Mouse (Mus musculus) layer of hippocampus, adult 2 months (tissue): ENCODE results near the gene Gas2. TPM values are rescaled to one million over a fixed set of nuclear protein-coding genes. Genes with fewer than 3 reads are reported as not detected.
A peak's percentile ranks its signal among the peaks of the same experiment; 100 is the strongest.

ENCODE experiments used
- DNase-seq, 2 experiments: peaks; one replicate each; pipeline ENCODE4 v3.0.0; 2022; ENCODE audit warnings: low spot score in 2 of 2
- H3K27ac ChIP-seq: fragments of 200-600 bp; 2 replicates; pipeline ENCODE4 v1.8.1; 2022
- H3K4me3 ChIP-seq: fragments of 200-600 bp; 2 replicates; pipeline ENCODE4 v1.8.1; 2022; ENCODE audit warnings: mild to moderate bottlenecking
- CTCF ChIP-seq: fragments of 200-600 bp; conservative IDR thresholded peaks from 2 replicates; pipeline ENCODE4 v1.8.1; 2022; ENCODE audit warnings: antibody characterized with exemption, mild to moderate bottlenecking, moderate library complexity
- total RNA-seq, 2 experiments: library from RNA; stranded (reverse); gene quantifications; 2 replicates each; pipeline ENCODE4 v1.2.3; 2021

Gas2 gene
- total RNA-seq, 2 experiments from 2014 or later = 28.2 to 31.0 TPM

GRCm38 (mm10) chr7:51862097-51862492, 280 bp downstream of the Gas2 start, which contains the start of gene Fancf:
Gene Fancf, minus strand, starts transcription at chr7:51862267.
- peak; percentile 96 to 99 for DNase-seq
- H3K27ac ChIP-seq = peak within 1 kb of the TSS; percentile 98
- 0 out of 2 replicates have a peak, but pooled peaks have one; percentile 3 for TF ChIP-seq CTCF
- H3K4me3 ChIP-seq = peak within 1 kb of the TSS; percentile 65

- no peak for DNase-seq
- TF ChIP-seq CTCF = no peak
- Histone ChIP-seq H3K27ac (no peak overlapping the region), H3K4me3 (peak overlapping the region; percentile 65)
These were observed 1.0 kb downstream of the Gas2 start for GRCm38 (mm10) chr7:51862842-51863241.

DNA sequence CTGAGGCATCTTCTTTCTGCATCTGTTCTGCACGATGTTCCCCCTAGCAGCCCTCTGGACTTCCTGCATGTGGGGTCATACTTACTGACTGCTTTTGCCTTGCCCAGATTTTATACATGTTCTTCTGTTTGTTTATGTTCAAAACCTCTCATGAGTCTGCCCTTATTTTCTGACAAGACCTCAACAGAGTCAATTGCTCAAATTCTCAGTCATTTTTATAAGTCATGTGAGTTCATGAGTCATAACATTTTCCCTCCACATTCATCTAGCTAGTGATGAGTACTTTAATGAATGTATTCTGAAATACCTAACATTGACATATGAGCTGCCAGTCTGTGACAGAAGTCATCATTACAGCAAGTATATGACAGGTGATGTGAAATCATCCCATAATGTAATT, 3.5 kb downstream of the Gas2 start:
- H3K4me3 ChIP-seq = no peak overlapping the region

GRCm38 (mm10) chr7:51867983-51868382, 6.2 kb downstream of the Gas2 start:
- peak; percentile 34 for TF ChIP-seq CTCF

More for the DNA sequence above, 3.5 kb downstream of the Gas2 start:
- no peak overlapping the region for H3K27ac ChIP-seq
- TF ChIP-seq CTCF = no peak
- no peak for DNase-seq

DNA sequence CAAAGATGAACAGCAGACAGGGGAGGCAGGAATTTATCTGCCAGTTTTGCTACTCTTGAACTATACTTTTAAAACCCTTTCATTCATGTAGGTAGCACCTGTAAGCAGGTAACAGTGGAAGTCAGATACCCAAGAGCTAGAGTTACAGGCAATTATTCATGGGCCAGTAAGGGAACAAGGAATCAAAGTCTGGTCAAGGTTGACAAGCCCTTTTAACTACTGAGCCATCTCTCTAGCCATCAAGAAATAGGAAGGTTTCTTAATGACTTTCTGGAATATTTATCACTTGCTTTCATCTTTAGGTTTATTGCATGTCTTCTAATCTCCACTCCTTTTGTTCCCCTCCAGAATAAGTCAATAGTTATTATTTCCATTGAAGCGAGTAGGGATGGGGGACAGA, 10.2 kb downstream of the Gas2 start:
- DNase-seq = no peak
- no peak overlapping the region for H3K27ac ChIP-seq
- no peak for TF ChIP-seq CTCF
- no peak overlapping the region for H3K4me3 ChIP-seq

More at GRCm38 (mm10) chr7:51867983-51868382, 6.2 kb downstream of the Gas2 start:
- no peak overlapping the region for H3K4me3 ChIP-seq
- no peak for DNase-seq
- no peak overlapping the region for H3K27ac ChIP-seq

DNA sequence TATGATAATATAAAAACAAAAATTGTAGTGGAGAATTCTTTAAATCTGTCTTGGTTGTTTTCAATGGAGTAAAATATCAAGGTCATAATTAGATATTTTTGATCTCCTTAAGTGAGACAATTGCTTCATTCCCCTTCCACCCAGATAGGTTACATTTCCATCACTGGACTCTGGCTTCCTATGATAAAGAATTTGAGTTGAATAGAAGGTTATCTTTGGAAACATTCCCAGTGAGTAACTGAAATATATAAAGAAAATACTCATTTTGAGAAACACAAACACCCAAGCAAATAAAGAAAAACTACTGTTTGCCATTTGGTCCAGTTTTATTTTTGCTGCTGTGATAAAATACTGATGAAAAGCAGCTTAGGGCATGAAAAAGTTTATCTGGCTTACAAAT, 10.8 kb downstream of the Gas2 start:
- H3K4me3 ChIP-seq = no peak overlapping the region
- no peak overlapping the region for H3K27ac ChIP-seq
- no peak for TF ChIP-seq CTCF
- DNase-seq = no peak

DNA sequence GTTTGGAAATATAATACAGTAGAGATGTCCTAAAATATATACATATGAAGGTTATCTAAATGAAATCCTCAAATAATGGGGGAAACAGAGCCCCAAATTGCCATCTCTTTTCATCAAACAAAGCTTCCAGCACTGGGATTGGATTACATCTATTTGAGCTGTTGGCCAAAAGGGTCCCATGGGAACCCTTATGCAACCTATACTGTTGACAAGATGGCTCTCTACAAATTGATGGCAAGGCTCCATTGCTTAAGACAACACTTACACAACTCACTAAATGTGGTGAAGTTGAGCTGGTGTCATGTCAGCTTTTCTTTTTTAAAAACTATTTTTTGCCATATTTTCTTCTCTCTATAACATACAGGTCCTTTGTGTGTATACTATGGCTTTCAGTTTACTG, 14.5 kb downstream of the Gas2 start:
- no peak overlapping the region for H3K27ac ChIP-seq
- H3K4me3 ChIP-seq = no peak overlapping the region
- no peak for DNase-seq
- no peak for TF ChIP-seq CTCF

GRCm38 (mm10) chr7:51878730-51879129, 16.9 kb downstream of the Gas2 start:
- Histone ChIP-seq H3K4me3 (peak overlapping the region; percentile 65), H3K27ac (peak overlapping the region; percentile 90)
- no peak for TF ChIP-seq CTCF
- no peak for DNase-seq

GRCm38 (mm10) chr7:51879136-51879723, 17.4 kb downstream of the Gas2 start:
- peak overlapping the region; percentile 90 for H3K27ac ChIP-seq

GRCm38 (mm10) chr7:51880121-51880520, 18.3 kb downstream of the Gas2 start:
- DNase-seq = no peak
- H3K4me3 ChIP-seq = no peak overlapping the region
- H3K27ac ChIP-seq = no peak overlapping the region
- no peak for TF ChIP-seq CTCF

More at GRCm38 (mm10) chr7:51879136-51879723, 17.4 kb downstream of the Gas2 start:
- no peak for TF ChIP-seq CTCF
- DNase-seq = peak; percentile 45
- H3K4me3 ChIP-seq = peak overlapping the region; percentile 65

GRCm38 (mm10) chr7:51885345-51885744, 23.5 kb downstream of the Gas2 start:
- no peak for DNase-seq
- no peak overlapping the region for H3K27ac ChIP-seq
- no peak for TF ChIP-seq CTCF
- H3K4me3 ChIP-seq = no peak overlapping the region

DNA sequence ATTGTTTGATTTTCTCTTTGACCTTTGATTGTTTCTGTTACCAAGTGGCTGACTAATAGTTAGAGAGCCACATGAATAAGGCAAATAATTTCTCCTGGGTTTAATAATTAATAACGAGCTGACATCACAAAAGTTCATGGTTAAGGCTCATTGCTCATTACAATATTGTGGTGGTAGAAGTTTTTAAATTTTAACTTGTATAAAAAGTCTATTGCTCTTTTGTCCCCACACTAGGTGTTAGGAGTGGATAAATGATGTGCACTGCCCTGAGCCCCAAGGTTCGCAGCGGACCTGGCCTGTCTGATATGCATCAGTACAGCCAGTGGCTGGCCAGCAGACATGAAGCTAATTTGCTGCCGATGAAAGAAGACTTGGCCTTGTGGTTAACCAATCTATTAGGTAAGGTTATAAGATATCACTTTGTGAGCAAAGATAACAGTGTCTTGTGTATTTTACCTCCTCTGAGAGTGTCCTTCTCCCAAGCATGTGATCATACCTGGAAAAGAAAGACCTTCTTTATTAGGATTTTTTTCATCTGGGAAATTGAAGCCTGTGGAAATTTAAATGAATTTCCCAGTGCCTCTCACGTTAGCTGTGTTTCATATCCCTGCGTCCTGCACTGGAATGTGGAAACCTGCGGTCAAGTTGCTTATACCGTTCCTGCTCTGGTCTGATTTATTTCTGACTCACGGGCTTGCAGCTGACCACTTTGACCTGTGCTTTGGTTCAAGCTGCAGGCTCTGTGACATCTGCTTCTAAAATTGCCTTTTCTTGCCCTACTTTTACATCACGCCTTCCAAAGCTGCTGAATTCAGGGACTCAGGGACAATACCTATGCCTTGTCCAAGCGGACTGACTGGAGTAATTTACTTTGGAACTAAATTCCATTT, 26.1 kb downstream of the Gas2 start:
- no peak for DNase-seq
- no peak for TF ChIP-seq CTCF
- H3K4me3 ChIP-seq = no peak overlapping the region
- H3K27ac ChIP-seq = no peak overlapping the region

- TF ChIP-seq CTCF = no peak
- no peak for DNase-seq
- no peak overlapping the region for H3K27ac ChIP-seq
- no peak overlapping the region for H3K4me3 ChIP-seq
These were observed 27.8 kb downstream of the Gas2 start for GRCm38 (mm10) chr7:51889601-51890000.
